Mouse (Mus musculus) cerebellum, postnatal 36 days (tissue): ENCODE measurements around the gene Ugt2b38.
"Not testable (repeated sequence)": the region's sequence is repeated elsewhere in the genome, so short reads cannot be mapped to it uniquely, and the experiment has no call there.

ENCODE experiments used
- DNase-seq, 2 experiments: peaks; one replicate each; pipeline ENCODE4 v3.0.0; 2021 to 2022; ENCODE audit warnings: mixed read lengths in 2 of 2

Ugt2b38 gene

GRCm38 (mm10) chr5:87424041-87424440 lies at the start of gene Ugt2b38:
TSS of gene Ugt2b38 (minus strand) at chr5:87424203.
- not testable (repeated sequence) for DNase-seq

- no peak for DNase-seq
Measured at GRCm38 (mm10) chr5:87458810-87459209, 34.8 kb upstream of the Ugt2b38 start.

GRCm38 (mm10) chr5:87457701-87458100 lies 33.7 kb upstream of the Ugt2b38 start:
- no peak for DNase-seq

GRCm38 (mm10) chr5:87456216-87456850 lies 32.3 kb upstream of the Ugt2b38 start:
- DNase-seq: no peak

DNA sequence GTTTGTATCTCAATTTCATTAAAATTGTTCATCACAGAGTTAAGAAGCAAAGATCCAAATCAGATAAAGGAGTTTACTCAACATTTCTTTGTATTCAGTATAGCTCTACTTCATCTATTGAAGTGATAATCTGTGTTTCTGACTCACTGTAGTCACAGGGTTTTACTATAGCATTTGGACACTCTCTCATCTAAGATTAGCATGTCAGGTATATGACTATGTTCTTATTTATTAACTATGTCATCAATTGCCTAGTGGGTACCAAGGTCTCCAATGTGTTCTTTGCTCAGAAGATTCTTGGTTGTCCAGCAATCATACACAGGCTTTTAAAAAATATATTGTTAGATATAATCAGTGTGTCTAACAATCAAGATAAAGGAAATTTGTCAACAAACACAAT lies 31.5 kb upstream of the Ugt2b38 start:
- DNase-seq: no peak

- not testable (repeated sequence) for DNase-seq
Measured at GRCm38 (mm10) chr5:87452514-87452913, 28.5 kb upstream of the Ugt2b38 start.

GRCm38 (mm10) chr5:87436264-87436663 lies 12.3 kb upstream of the Ugt2b38 start:
- no peak for DNase-seq

DNA sequence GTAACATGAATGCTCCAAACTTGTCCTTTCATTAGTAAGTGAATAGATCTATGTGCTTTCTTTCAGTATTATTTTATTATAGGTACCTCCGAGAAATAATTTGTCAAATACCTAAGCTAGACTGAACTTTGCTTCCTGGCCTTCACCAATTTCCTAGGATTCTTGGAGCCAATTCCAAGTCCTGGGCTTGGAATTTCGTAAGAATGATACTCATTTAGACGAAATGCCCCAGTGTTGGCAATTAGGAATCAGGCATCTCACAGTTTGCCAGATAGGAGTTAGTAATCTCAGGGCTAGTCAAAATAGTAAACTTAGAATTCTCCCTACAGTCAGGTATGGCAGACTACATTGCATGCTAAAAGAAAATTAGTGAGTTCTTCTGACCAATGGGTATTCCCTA lies 1.7 kb upstream of the Ugt2b38 start:
- no peak for DNase-seq

GRCm38 (mm10) chr5:87396968-87397367 lies 27.0 kb downstream of the Ugt2b38 start:
- DNase-seq: no peak

DNA sequence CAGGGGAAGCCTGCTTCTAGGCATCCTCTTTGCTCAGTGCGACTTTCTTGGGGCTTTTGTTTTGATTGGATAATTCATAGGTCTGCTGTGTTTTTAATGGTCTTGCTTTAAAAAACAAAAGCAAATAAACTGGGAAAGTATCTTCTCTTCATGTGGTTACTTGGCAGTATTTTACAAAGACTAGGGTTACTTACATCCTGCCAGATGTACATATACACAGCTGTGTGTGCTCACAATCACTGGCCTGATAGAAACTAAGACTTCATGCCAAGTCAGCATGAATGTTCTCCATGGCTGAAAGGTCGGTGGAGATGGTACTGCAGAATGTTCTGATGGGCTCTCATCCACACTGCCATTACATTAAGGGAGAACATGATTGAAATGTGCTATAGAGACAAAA lies 33.2 kb downstream of the Ugt2b38 start:
- no peak for DNase-seq

DNA sequence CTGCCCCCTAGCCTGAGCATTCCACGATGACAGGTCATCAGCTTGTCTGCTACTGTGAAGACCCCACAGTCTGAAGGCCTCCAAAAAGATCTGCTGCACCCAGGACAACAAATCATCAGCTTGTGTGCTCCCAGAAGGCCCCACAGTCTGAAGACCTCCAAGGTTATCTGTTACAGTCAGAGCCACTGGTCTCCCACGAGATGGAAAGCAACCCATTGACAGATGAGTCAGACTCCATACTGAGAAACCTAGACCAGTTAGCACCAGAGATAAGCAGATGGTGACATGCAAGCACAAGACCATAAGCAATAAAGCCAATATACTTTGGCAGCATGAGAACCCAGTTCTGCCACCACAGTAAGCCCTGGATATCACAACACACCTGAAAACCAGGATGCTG lies 43.8 kb downstream of the Ugt2b38 start:
- no peak for DNase-seq

DNA sequence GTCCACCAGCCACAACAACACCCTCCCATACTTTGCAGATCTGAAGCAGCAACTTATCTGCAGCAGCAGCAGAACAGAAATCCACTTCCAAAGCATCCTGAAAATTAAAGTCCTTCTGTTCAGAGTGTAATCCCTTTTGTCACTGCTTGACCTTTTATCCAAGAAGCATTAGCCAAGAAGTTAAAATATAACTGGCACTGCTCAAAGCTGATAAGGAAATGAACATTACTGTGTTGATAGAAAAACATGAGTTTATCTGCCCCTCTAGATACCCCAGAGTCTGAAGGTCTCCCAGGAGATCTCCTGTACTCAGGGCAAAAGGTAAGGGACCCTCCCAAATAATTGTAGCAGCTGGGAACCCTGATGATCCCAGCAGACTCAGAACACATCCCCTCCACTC lies 44.2 kb downstream of the Ugt2b38 start:
- no peak for DNase-seq

DNA sequence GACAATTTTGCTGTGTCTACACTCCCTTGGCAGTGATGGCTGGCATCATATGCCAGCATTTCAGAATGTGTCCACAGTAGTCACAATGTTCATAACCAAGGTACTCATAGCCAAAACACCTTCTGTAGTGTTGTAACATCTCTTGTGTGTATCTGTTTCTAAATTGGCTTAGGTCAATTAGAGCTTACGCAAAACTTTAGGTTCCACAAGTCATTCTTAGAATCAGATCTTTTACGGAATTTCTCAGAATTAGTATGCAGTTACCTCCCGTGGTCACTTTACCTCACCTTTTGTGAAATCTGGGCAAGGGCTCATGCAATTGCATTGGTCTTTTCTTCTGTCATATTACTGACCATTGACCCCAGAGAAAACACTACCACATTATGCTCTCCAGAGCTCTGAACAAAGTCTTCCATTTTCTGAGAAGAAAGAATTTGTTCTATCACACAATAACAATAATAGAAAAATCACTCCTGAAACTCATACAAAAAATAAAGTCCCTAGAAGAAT lies 48.1 kb downstream of the Ugt2b38 start:
- no peak for DNase-seq

DNA sequence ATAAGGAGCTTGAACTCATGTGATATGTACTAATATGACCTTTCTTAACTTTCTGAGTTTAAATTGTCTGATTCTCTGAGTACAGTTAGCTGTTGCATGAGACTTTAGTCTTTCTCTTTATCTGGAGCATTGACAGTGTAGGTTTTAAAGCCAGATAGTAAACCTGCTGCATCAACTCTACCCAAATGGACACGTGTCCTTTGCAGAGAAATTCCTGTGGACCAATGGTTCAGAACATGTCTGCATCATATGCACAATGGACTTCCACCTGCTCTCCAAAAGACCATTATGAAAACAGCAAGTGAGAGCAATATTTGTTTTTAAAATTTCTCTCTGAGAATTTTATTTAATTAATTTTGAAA lies 50.5 kb downstream of the Ugt2b38 start:
- no peak for DNase-seq

- DNase-seq: not testable (repeated sequence)
Measured at GRCm38 (mm10) chr5:87372788-87373501, 51.1 kb downstream of the Ugt2b38 start.
